ENCODE assay signal across 25 mouse cellular contexts in the genomic region with DNA sequence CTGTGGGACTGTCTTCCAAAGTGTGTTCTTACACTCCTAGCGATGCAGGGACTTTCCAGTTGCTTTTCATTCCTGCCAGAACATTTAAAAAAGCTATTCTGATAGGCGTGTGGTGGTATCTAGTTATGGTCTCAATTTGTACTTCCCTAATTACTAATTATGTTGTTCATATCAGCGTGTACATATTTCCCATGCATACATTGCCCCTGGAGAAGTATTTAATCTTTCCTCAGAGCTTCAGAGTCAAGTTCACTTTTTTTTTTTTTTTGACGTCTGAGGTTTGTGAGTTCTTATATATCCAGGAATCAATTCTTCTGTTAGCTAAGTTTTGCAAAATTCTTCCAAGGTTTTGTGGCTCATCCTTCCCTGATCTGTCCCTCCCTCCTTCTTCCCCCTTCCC. TPM values are rescaled to one million over a fixed set of nuclear protein-coding genes. Genes with fewer than 3 reads are reported as not detected.
"Had no signal": no experiment of that assay in that cellular context is flagged by ENCODE, and none has a peak within 500 bp of the region (broad histone marks: within the 10 kb centered on the region; RNA-seq: fewer than 3 reads in every experiment).

No protein-coding gene starts in this region.

- H3K9ac ChIP-seq: neural tube, embryonic 12.5 days; neural tube, embryonic 13.5 days; neural tube, embryonic 15.5 days; stomach, embryonic 15.5 days had no signal

- H3K36me3 ChIP-seq: neural tube, embryonic 12.5 days; neural tube, embryonic 13.5 days; neural tube, embryonic 15.5 days; stomach, embryonic 15.5 days had no signal

- H3K4me1 ChIP-seq: neural tube, embryonic 12.5 days; neural tube, embryonic 13.5 days; stomach, embryonic 15.5 days had no signal

- DNase-seq: right cerebral cortex, adult 18-20 months; right cerebral cortex, postnatal 14 days; right cerebral cortex, postnatal 25 days; right cerebral cortex, postnatal 4 days; spleen, adult 18-20 months; thymus, adult 18-20 months; thymus, adult 2 months; thymus, postnatal 14 days; thymus, postnatal 25 days; thymus, postnatal 36 days; thymus, postnatal 4 days had no signal

- H3K27me3 ChIP-seq: neural tube, embryonic 12.5 days; neural tube, embryonic 13.5 days; neural tube, embryonic 15.5 days; stomach, embryonic 15.5 days had no signal

- H3K4me3 ChIP-seq: neural tube, embryonic 12.5 days; neural tube, embryonic 13.5 days; neural tube, embryonic 15.5 days; stomach, embryonic 15.5 days had no signal

- H3K27ac ChIP-seq: neural tube, embryonic 12.5 days; neural tube, embryonic 13.5 days; neural tube, embryonic 15.5 days; stomach, embryonic 15.5 days; stomach, postnatal 0 days had no signal

- H3K9me3 ChIP-seq: neural tube, embryonic 12.5 days; neural tube, embryonic 13.5 days; neural tube, embryonic 15.5 days; stomach, embryonic 15.5 days had no signal

RNA-seq across cellular contexts. Expression of gene Rpl36-ps4, which starts 15.4 kb away (rescaled TPM):
- total RNA-seq: neutrophil, adult 5-6 weeks had no signal
- polyA plus RNA-seq: neural tube, embryonic 12.5 days; neural tube, embryonic 13.5 days; neural tube, embryonic 14.5 days; neural tube, embryonic 15.5 days; small intestine, adult 2 months; spleen, adult 2 months; stomach, embryonic 14.5 days; stomach, embryonic 15.5 days; stomach, embryonic 16.5 days; stomach, postnatal 0 days; testis, adult 2 months; thymus, adult 2 months; thymus, postnatal 0 days; urinary bladder, adult 2 months had no signal
